Mouse (Mus musculus) cerebellum, adult 9-10 months (tissue): ENCODE data around the gene Ifrd2.

ENCODE experiments used
- DNase-seq: peaks from one replicate; pipeline ENCODE4 v3.0.0; 2022

The Ifrd2 gene

GRCm38 (mm10) chr9:107625351-107626128 lies 38.1 kb downstream of the Ifrd2 start:
- no peak for DNase-seq

GRCm38 (mm10) chr9:107626158-107626843 lies 38.9 kb downstream of the Ifrd2 start:
- no peak for DNase-seq

- DNase-seq: peak; percentile 83
These were observed 39.4 kb downstream of the Ifrd2 start for GRCm38 (mm10) chr9:107626844-107627277.

- DNase-seq: no peak
These were observed 40.2 kb downstream of the Ifrd2 start for GRCm38 (mm10) chr9:107627387-107628255.

GRCm38 (mm10) chr9:107628721-107629410 lies 41.4 kb downstream of the Ifrd2 start:
- no peak for DNase-seq

- DNase-seq: no peak
These were observed 41.9 kb downstream of the Ifrd2 start for GRCm38 (mm10) chr9:107629411-107629730.

GRCm38 (mm10) chr9:107629901-107630425 lies 42.5 kb downstream of the Ifrd2 start:
- DNase-seq: no peak

- no peak for DNase-seq
These were observed 43.1 kb downstream of the Ifrd2 start for GRCm38 (mm10) chr9:107630576-107630975.

GRCm38 (mm10) chr9:107631311-107631826 lies 43.9 kb downstream of the Ifrd2 start:
- no peak for DNase-seq

- no peak for DNase-seq
These were observed 44.4 kb downstream of the Ifrd2 start for GRCm38 (mm10) chr9:107631861-107632260.

- DNase-seq: peak; percentile 62
These were observed 45.0 kb downstream of the Ifrd2 start for GRCm38 (mm10) chr9:107632478-107632877.

- peak; percentile 63 for DNase-seq
These were observed 45.7 kb downstream of the Ifrd2 start for GRCm38 (mm10) chr9:107633091-107633660.

GRCm38 (mm10) chr9:107633661-107634405 lies 46.4 kb downstream of the Ifrd2 start:
- DNase-seq: peak; percentile 68

GRCm38 (mm10) chr9:107634406-107635278 lies 47.2 kb downstream of the Ifrd2 start:
- peak; percentile 52 for DNase-seq

GRCm38 (mm10) chr9:107635279-107636028 lies 48.0 kb downstream of the Ifrd2 start, which contains the start of gene Gnai2:
TSS of gene Gnai2 (minus strand) at chr9:107635367.
- DNase-seq: peak; percentile 95

GRCm38 (mm10) chr9:107637070-107637469 lies 49.6 kb downstream of the Ifrd2 start:
- peak; percentile 33 for DNase-seq

GRCm38 (mm10) chr9:107640257-107640772 lies 52.9 kb downstream of the Ifrd2 start:
- DNase-seq: no peak

- DNase-seq: no peak
These were observed 54.2 kb downstream of the Ifrd2 start for GRCm38 (mm10) chr9:107641666-107642065.
